Mouse (Mus musculus) right cerebral cortex, postnatal 36 days (tissue): Measurements from ENCODE around the gene Mmp15.
"Not testable (repeated sequence)": the region's sequence is repeated elsewhere in the genome, so short reads cannot be mapped to it uniquely, and the experiment has no call there.

Experiments
- DNase-seq, 2 experiments: peaks; one replicate each; pipeline ENCODE4 v3.0.0; 2022; ENCODE audit warnings: low spot score in 2 of 2, mixed read lengths in 1 of 2

Gene Mmp15

GRCm38 (mm10) chr8:95377101-95377500, 25.0 kb downstream of the Mmp15 start:
- DNase-seq = no peak

GRCm38 (mm10) chr8:95377863-95378291, 25.8 kb downstream of the Mmp15 start:
- DNase-seq = no peak

- not testable (repeated sequence) for DNase-seq
Measured at GRCm38 (mm10) chr8:95378928-95379327, 26.9 kb downstream of the Mmp15 start.

- DNase-seq = no peak
Measured at GRCm38 (mm10) chr8:95380953-95381352, 28.9 kb downstream of the Mmp15 start.

DNA sequence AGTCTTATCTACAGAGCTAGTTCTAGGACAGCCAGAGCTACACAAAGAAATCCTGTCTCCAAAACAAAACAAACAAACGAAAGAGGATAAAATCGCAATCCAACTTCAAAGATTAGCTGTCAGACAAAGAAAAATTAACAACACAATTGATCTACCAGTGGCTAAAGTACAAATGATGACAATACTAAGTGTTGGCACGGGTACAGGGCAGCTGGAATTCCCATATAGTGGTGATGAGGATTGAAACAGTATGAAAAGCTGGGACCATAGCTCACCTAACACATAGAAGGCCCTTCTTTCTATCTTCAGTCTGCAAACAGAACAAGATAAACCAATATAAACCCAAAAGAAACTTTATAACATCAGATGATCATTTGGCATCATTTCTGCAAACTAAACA, 29.5 kb downstream of the Mmp15 start:
- DNase-seq = no peak

- no peak for DNase-seq
Measured at GRCm38 (mm10) chr8:95384501-95384900, 32.4 kb downstream of the Mmp15 start.

- DNase-seq = no peak
Measured at GRCm38 (mm10) chr8:95386037-95386436, 34.0 kb downstream of the Mmp15 start.

- DNase-seq = no peak
Measured at GRCm38 (mm10) chr8:95387221-95387620, 35.2 kb downstream of the Mmp15 start.

DNA sequence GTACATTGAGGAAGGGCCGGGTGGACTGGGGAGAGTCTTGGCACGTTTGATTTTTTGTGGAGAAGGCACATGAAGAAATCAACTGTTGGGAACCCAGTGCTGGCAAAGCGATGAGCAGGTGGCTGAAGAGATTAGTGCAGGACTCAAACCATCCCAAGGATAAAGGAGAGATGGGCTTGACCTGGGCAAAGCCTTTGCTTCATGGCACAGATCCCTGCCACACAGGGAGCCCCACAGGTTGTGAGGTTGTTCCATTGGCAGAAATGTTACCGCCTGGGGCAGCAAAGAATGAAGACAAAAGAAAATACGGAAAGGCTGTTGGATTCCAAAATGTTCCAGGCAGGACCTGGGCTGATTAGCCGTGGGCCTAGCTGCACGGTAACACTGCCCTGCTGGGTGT, 35.9 kb downstream of the Mmp15 start:
- no peak for DNase-seq

- DNase-seq = no peak
Measured at GRCm38 (mm10) chr8:95390312-95390711, 38.2 kb downstream of the Mmp15 start.

DNA sequence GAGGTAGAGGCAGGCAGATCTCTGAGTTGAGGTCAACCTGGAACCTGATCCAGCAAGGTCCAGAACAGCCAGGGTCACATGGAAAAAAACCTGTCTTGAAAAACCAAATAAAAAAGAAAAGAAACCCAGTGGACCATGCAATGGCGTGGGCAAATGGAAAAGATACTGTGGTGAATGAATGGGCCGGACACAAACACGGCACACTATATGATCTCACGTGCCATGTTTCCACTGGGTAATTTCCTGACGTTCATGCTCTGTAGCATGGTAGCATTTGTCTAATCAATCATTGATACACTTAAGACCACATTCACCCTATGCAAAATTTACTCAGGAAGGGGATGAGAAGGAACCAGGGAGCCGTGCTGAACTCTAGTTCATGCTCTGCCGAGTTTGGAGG, 39.0 kb downstream of the Mmp15 start:
- DNase-seq = no peak

GRCm38 (mm10) chr8:95392604-95393003, 40.5 kb downstream of the Mmp15 start:
- DNase-seq = no peak

GRCm38 (mm10) chr8:95395186-95395918, 43.3 kb downstream of the Mmp15 start:
- DNase-seq = no peak

- no peak for DNase-seq
Measured at GRCm38 (mm10) chr8:95396752-95397151, 44.7 kb downstream of the Mmp15 start.

DNA sequence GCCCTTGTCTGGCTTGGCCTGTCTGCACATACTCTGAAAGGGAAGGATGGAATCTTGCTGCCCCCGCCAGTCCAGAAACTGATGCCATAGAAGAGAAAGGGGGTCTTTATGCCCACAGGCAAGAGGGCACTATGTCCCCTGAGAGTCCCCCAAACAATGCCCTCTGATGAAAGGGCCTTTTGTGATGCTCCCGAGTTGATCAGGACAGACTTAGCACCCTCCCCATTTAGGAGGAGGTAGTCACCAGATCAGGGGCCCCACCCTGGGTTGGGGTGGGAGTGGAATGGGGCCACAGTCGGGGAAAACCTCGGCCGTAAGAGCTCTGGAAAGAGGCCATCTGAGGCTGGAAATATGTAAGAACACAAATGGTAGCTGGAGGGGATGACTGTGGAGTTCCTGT, 45.1 kb downstream of the Mmp15 start:
- no peak for DNase-seq

GRCm38 (mm10) chr8:95399131-95399530, 47.1 kb downstream of the Mmp15 start:
- DNase-seq = no peak

GRCm38 (mm10) chr8:95401091-95401490, 49.0 kb downstream of the Mmp15 start:
- DNase-seq = no peak

- DNase-seq = no peak
Measured at GRCm38 (mm10) chr8:95409518-95409917, 57.5 kb downstream of the Mmp15 start.

GRCm38 (mm10) chr8:95411309-95411972, 59.4 kb downstream of the Mmp15 start:
- DNase-seq = no peak

DNA sequence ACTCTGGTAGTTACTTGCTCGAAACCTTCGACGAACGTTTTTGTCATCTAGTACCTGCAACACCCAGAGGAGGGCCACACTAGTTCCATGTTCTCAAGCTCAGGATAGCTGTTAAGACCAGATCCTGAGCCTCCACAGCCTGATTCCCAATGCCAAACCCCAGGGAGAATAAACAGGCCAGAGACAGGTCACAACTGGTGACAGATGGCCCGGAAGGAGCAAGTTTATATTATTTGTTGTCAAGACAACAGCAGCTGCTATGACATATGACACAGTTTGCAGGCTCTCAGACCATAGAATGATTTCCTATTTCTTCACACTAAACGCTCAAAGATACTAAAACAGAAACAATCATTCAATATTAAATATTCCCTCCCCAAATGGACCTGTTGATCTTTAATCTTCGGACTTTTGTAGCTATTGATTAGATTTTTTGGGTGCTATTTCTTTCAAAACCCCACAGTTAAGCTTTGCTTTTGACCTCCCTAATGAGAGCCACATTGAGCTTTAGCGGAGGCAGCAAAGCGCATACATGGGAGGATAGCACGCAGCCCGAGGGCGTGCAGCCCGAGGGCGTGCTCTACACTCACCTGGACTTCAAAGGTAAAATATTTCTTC, 70.2 kb downstream of the Mmp15 start:
- no peak for DNase-seq
